Mouse (Mus musculus) CH12.LX (cell line): Measurements from ENCODE around the gene Olfr1393. TPM values are rescaled to one million over a fixed set of nuclear protein-coding genes. Genes with fewer than 3 reads are reported as not detected.
A peak's percentile ranks its signal among the peaks of the same experiment; 100 is the strongest.

Experiments used
- DNase-seq: peaks from one replicate; pipeline ENCODE4 v3.0.0-alpha.2; 2013; ENCODE audit errors: extremely low read depth
- H3K27ac ChIP-seq: 2 replicates; pipeline ENCODE4 v1.5.1; 2012; ENCODE audit warnings: low read depth, mild to moderate bottlenecking, control low read depth, moderate library complexity; ENCODE audit not compliant: insufficient read depth
- H3K27me3 ChIP-seq: replicated peaks from 2 replicates; pipeline ENCODE3; 2012; ENCODE audit warnings: inconsistent platforms
- H3K36me3 ChIP-seq, 2 experiments: replicated peaks in 1 of 2; 2 replicates each; pipeline versions ENCODE3 to v1.6.1; 2012; ENCODE audit warnings: inconsistent platforms in 1 of 2, low read length in 1 of 2, mild to moderate bottlenecking in 1 of 2, mixed read lengths in 1 of 2, moderate library complexity in 1 of 2; ENCODE audit not compliant: control insufficient read depth in 1 of 2, insufficient read depth in 1 of 2
- H3K4me1 ChIP-seq, 2 experiments: 2 replicates each; pipeline ENCODE4 v1.6.1; 2012; ENCODE audit warnings: inconsistent platforms in 1 of 2, moderate library complexity in 1 of 2; ENCODE audit not compliant: insufficient read depth in 2 of 2, control insufficient read depth in 1 of 2
- H3K4me2 ChIP-seq: 2 replicates; pipeline ENCODE4 v1.6.1; 2012; ENCODE audit warnings: low read depth, mild to moderate bottlenecking, control low read depth; ENCODE audit not compliant: poor library complexity, insufficient read depth, severe bottlenecking
- H3K4me3 ChIP-seq, 3 experiments: fragments of 150-350 bp in 1 of 3; sonication (generic) in 1 of 3; replicated peaks in 1 of 3; 2 replicates each; pipeline versions ENCODE3 to v1.5.1; 2011 to 2012; ENCODE audit warnings: low read depth in 2 of 3, low read length in 2 of 3, mild to moderate bottlenecking in 2 of 3, moderate library complexity in 2 of 3, control low read depth in 1 of 3, improper control_type of control experiment in 1 of 3, inconsistent platforms in 1 of 3, mixed read lengths in 1 of 3; ENCODE audit not compliant: poor library complexity in 1 of 3
- H3K79me2 ChIP-seq: replicated peaks from 2 replicates; pipeline ENCODE4 v1.6.1; 2012; ENCODE audit warnings: mild to moderate bottlenecking, moderate library complexity; ENCODE audit not compliant: control insufficient read depth, poor library complexity, insufficient read depth, severe bottlenecking; ENCODE audit errors: extremely low read depth
- H3K9ac ChIP-seq: 2 replicates; pipeline ENCODE4 v1.6.1; 2012; ENCODE audit warnings: low read depth, mild to moderate bottlenecking, control low read depth, moderate library complexity; ENCODE audit not compliant: insufficient read depth
- H3K9me3 ChIP-seq: replicated peaks from 2 replicates; pipeline ENCODE3; 2012; ENCODE audit warnings: low read length, inconsistent platforms, mixed read lengths
- BHLHE40 ChIP-seq: IDR thresholded peaks from 2 replicates; pipeline ENCODE4 v1.6.1; 2011; ENCODE audit warnings: mild to moderate bottlenecking, low read depth, low read length, improper control_type of control experiment
- CHD1 ChIP-seq: IDR thresholded peaks from 2 replicates; pipeline ENCODE4 v1.6.1; 2012; ENCODE audit warnings: low read depth, low read length, improper control_type of control experiment, inconsistent platforms
- CHD2 ChIP-seq: IDR thresholded peaks from 2 replicates; pipeline ENCODE4 v1.6.1; 2011; ENCODE audit warnings: low read length, improper control_type of control experiment
- CTCF ChIP-seq, 2 experiments: IDR thresholded peaks in 1 of 2; conservative IDR thresholded peaks in 1 of 2; 2 replicates each; pipeline ENCODE4 v1.5.1; 2011 to 2012; ENCODE audit warnings: low read depth in 2 of 2, low read length in 2 of 2, improper control_type of control experiment in 1 of 2, inconsistent platforms in 1 of 2, mild to moderate bottlenecking in 1 of 2, moderate library complexity in 1 of 2
- E2F4 ChIP-seq: IDR thresholded peaks from 2 replicates; pipeline ENCODE4 v1.6.1; 2011; ENCODE audit warnings: low read depth, low read length, improper control_type of control experiment; ENCODE audit not compliant: insufficient replicate concordance
- EP300 ChIP-seq: IDR thresholded peaks from 2 replicates; pipeline ENCODE4 v1.6.1; 2011; ENCODE audit warnings: low read length, improper control_type of control experiment
- ETS1 ChIP-seq: conservative IDR thresholded peaks from 2 replicates; pipeline ENCODE4 v1.6.1; 2012; ENCODE audit warnings: low read depth, mild to moderate bottlenecking, inconsistent platforms, low read length, improper control_type of control experiment, moderate library complexity
- HCFC1 ChIP-seq: IDR thresholded peaks from 2 replicates; pipeline ENCODE4 v1.6.1; 2012; ENCODE audit warnings: low read depth, mild to moderate bottlenecking, inconsistent platforms, low read length, improper control_type of control experiment
- IRF4 ChIP-seq: IDR thresholded peaks from 2 replicates; pipeline ENCODE4 v1.6.1; 2014; ENCODE audit warnings: low read depth, mild to moderate bottlenecking, inconsistent platforms, low read length, improper control_type of control experiment
- JUN ChIP-seq: IDR thresholded peaks from 2 replicates; pipeline ENCODE4 v1.6.1; 2011; ENCODE audit warnings: low read depth, mild to moderate bottlenecking, low read length, improper control_type of control experiment, moderate library complexity; ENCODE audit not compliant: insufficient read depth
- MAFK ChIP-seq: IDR thresholded peaks from 2 replicates; pipeline ENCODE4 v1.6.1; 2011; ENCODE audit warnings: low read length, improper control_type of control experiment; ENCODE audit not compliant: insufficient replicate concordance
- MAX ChIP-seq: IDR thresholded peaks from 2 replicates; pipeline ENCODE4 v1.6.1; 2011; ENCODE audit warnings: low read length, improper control_type of control experiment
- MAZ ChIP-seq: IDR thresholded peaks from 2 replicates; pipeline ENCODE4 v1.6.1; 2012; ENCODE audit warnings: low read depth, mild to moderate bottlenecking, inconsistent platforms, low read length, improper control_type of control experiment, moderate library complexity
- MEF2A ChIP-seq: IDR thresholded peaks from 2 replicates; pipeline ENCODE4 v1.6.1; 2014; ENCODE audit warnings: low read depth, mild to moderate bottlenecking, inconsistent platforms, low read length, improper control_type of control experiment, borderline replicate concordance
- MXI1 ChIP-seq: IDR thresholded peaks from 2 replicates; pipeline ENCODE4 v1.6.1; 2011; ENCODE audit warnings: mild to moderate bottlenecking, low read depth, low read length, improper control_type of control experiment
- MYC ChIP-seq: IDR thresholded peaks from 2 replicates; pipeline ENCODE4 v1.6.1; 2011; ENCODE audit warnings: low read depth, mild to moderate bottlenecking, improper control_type of control experiment, low read length
- NELFE ChIP-seq: IDR thresholded peaks from 2 replicates; pipeline ENCODE4 v1.6.1; 2011; ENCODE audit warnings: low read depth, low read length, improper control_type of control experiment
- NRF1 ChIP-seq: IDR thresholded peaks from 2 replicates; pipeline ENCODE4 v1.6.1; 2014; ENCODE audit warnings: low read depth, mild to moderate bottlenecking, inconsistent platforms, low read length, improper control_type of control experiment, moderate library complexity
- PAX5 ChIP-seq: IDR thresholded peaks from 2 replicates; pipeline ENCODE4 v1.6.1; 2012; ENCODE audit warnings: low read length, inconsistent platforms, mixed read lengths
- POLR2A ChIP-seq: IDR thresholded peaks from 2 replicates; pipeline ENCODE4 v1.6.1; 2011; ENCODE audit warnings: low read depth, mild to moderate bottlenecking, improper control_type of control experiment, low read length
- POLR2AphosphoS2 ChIP-seq: IDR thresholded peaks from 2 replicates; pipeline ENCODE4 v1.6.1; 2011; ENCODE audit warnings: low read depth, low read length, improper control_type of control experiment
- RAD21 ChIP-seq: IDR thresholded peaks from 2 replicates; pipeline ENCODE4 v1.6.1; 2011; ENCODE audit warnings: low read depth, mild to moderate bottlenecking, low read length, improper control_type of control experiment, moderate library complexity
- SIN3A ChIP-seq: IDR thresholded peaks from 2 replicates; pipeline ENCODE4 v1.6.1; 2012; ENCODE audit warnings: low read length, improper control_type of control experiment, inconsistent platforms
- SMC3 ChIP-seq: IDR thresholded peaks from 2 replicates; pipeline ENCODE4 v1.6.1; 2011; ENCODE audit warnings: low read depth, low read length, improper control_type of control experiment
- TBP ChIP-seq: conservative IDR thresholded peaks from 2 replicates; pipeline ENCODE4 v1.6.1; 2011; ENCODE audit warnings: low read depth, low read length, improper control_type of control experiment
- TCF12 ChIP-seq: IDR thresholded peaks from 2 replicates; pipeline ENCODE4 v1.6.1; 2014; ENCODE audit warnings: low read depth, mild to moderate bottlenecking, inconsistent platforms, low read length, improper control_type of control experiment
- UBTF ChIP-seq: IDR thresholded peaks from 2 replicates; pipeline ENCODE4 v1.6.1; 2012; ENCODE audit warnings: low read depth, mild to moderate bottlenecking, inconsistent platforms, low read length, improper control_type of control experiment, moderate library complexity
- USF1 ChIP-seq: IDR thresholded peaks from 2 replicates; pipeline ENCODE4 v1.6.1; 2014; ENCODE audit warnings: low read depth, mild to moderate bottlenecking, inconsistent platforms, low read length, improper control_type of control experiment
- USF2 ChIP-seq: conservative IDR thresholded peaks from 2 replicates; pipeline ENCODE4 v1.6.1; 2011; ENCODE audit warnings: low read depth, low read length, improper control_type of control experiment
- ZMIZ1 ChIP-seq: IDR thresholded peaks from 2 replicates; pipeline ENCODE4 v1.6.1; 2012; ENCODE audit warnings: low read depth, mild to moderate bottlenecking, inconsistent platforms, low read length, improper control_type of control experiment
- ZNF384 ChIP-seq: IDR thresholded peaks from 2 replicates; pipeline ENCODE4 v1.6.1; 2012; ENCODE audit warnings: low read depth, low read length, improper control_type of control experiment, inconsistent platforms
- dilution Hi-C: fragments of 300-500 bp; cut with MboI; formaldehyde crosslinking; loops from 2 replicates; pipeline ENCODE4 v1.14.3; 2020; ENCODE audit warnings: low sequenced_read_pairs; ENCODE audit not compliant: extremely low pct_unique_long_range_greater_than_20kb, extremely low pct_ligation_motif_present
- in situ Hi-C: fragments of 300-500 bp; cut with MboI; formaldehyde crosslinking; loops from 3 replicates; pipeline ENCODE4 v1.14.3; 2019; ENCODE audit warnings: low sequenced_read_pairs, low pct_ligation_motif_present, low pct_unique_long_range_greater_than_20kb, mixed read lengths
- polyA plus RNA-seq: library from polyadenylated mRNA; unstranded; fragments of >175 nt; gene quantifications from 2 replicates; pipeline ENCODE4 v1.2.1, GENCODE M21; 2012; ENCODE audit warnings: low read depth; ENCODE audit not compliant: insufficient read length
- total RNA-seq, 2 experiments: library from RNA; depleted of rRNA; stranded (reverse); fragments of 300-350 nt in 1 of 2; fragments of >200 nt in 1 of 2; gene quantifications; 2 replicates each; pipeline ENCODE4 v1.2.3; 2012 to 2014

The Olfr1393 gene
- total and polyA plus RNA-seq, 3 experiments, result 0.10 TPM; not detected in 2

- H3K4me1 ChIP-seq, result peaks cover 7 to 59% of the 10 kb centered on the region in 2 experiments
- H3K9me3 ChIP-seq, result no peaks in the 10 kb centered on the region
- no peaks in the 10 kb centered on the region for H3K27me3 ChIP-seq
- peaks cover 0 to under 1% of the 10 kb centered on the region in 2 experiments for H3K36me3 ChIP-seq
- DNase-seq, result no peak
- peak overlapping the region; percentile 55 for H3K4me2 ChIP-seq
- H3K4me3 ChIP-seq, result peak overlapping the region; percentile 47 to 72 (median 56)
- dilution Hi-C loops, result no loop called here
- peak overlapping the region; percentile 41 for H3K9ac ChIP-seq
- TF ChIP-seq ZNF384 (peak; percentile 58), CTCF (conservative IDR thresholded peaks at IDR 0.05 in 1 of 2, IDR thresholded peaks at IDR 0.05 in 1 of 2; ENCODE audit: low read depth in 2 of 2, low read length in 2 of 2) (no peak), RAD21 (no peak), USF1 (no peak), POLR2AphosphoS2 (no peak), BHLHE40 (0 out of 2 replicates have a peak, but pooled peaks have one; percentile 16), UBTF (no peak)
- TF ChIP-seq, all 38 proteins: peak for 2
- in situ Hi-C loops, result no loop called here
- peaks cover 45% of the 10 kb centered on the region for H3K79me2 ChIP-seq
- H3K27ac ChIP-seq, result peak overlapping the region; percentile 77
Measured at GRCm38 (mm10) chr11:49246523-49246922, 31.6 kb upstream of the Olfr1393 start.

- H3K4me1 ChIP-seq, result peaks cover 10 to 59% of the 10 kb centered on the region in 2 experiments
- peak overlapping the region; percentile 77 for H3K27ac ChIP-seq
- dilution Hi-C loops, result no loop called here
- peak overlapping the region; percentile 47 to 72 (median 56) for H3K4me3 ChIP-seq
- peaks cover 53% of the 10 kb centered on the region for H3K79me2 ChIP-seq
- no peaks in the 10 kb centered on the region for H3K27me3 ChIP-seq
- H3K9me3 ChIP-seq, result no peaks in the 10 kb centered on the region
- peak overlapping the region; percentile 46 for H3K9ac ChIP-seq
- H3K36me3 ChIP-seq, result peaks cover 0 to 8% of the 10 kb centered on the region in 2 experiments
- in situ Hi-C loops, result no loop called here
- H3K4me2 ChIP-seq, result peak overlapping the region; percentile 55
- peak; percentile 87 for DNase-seq
- TF ChIP-seq MAFK (0 out of 2 replicates have a peak, but pooled peaks have one; percentile 41), JUN (no peak), CHD1 (peak; percentile 94), UBTF (0 out of 2 replicates have a peak, but pooled peaks have one; percentile 66), SMC3 (no peak), MEF2A (peak; percentile 76; the same call in 1 of the 2 replicates), PAX5 (no peak), HCFC1 (peak; percentile 44), BHLHE40 (peak; percentile 47; the same call in 1 of the 2 replicates), TBP (peak; percentile 95), TCF12 (peak; percentile 85), CTCF (conservative IDR thresholded peaks at IDR 0.05 in 1 of 2, IDR thresholded peaks at IDR 0.05 in 1 of 2; ENCODE audit: low read depth in 2 of 2, low read length in 2 of 2) (no peak), EP300 (peak; percentile 41; the same call in 1 of the 2 replicates), NRF1 (no peak), USF1 (no peak), ETS1 (peak; percentile 27; the same call in 1 of the 2 replicates), E2F4 (no peak), ZMIZ1 (peak; percentile 89), MAX (peak; percentile 72), MAZ (peak; percentile 42; the same call in 1 of the 2 replicates), RAD21 (no peak; the same call in 1 of the 2 replicates), USF2 (no peak), IRF4 (peak; percentile 72), SIN3A (peak; percentile 95), MYC (peak; percentile 63; the same call in 1 of the 2 replicates), NELFE (peak; percentile 68), POLR2A (peak; percentile 76), ZNF384 (0 out of 2 replicates have a peak, but pooled peaks have one; percentile 19), CHD2 (peak; percentile 35; the same call in 1 of the 2 replicates), MXI1 (peak; percentile 88)
Measured at GRCm38 (mm10) chr11:49247255-49247654, 30.8 kb upstream of the Olfr1393 start.
